Mouse (Mus musculus) testis, adult 2 months (tissue): ENCODE data around the gene Acvr2b. TPM values are rescaled to one million over a fixed set of nuclear protein-coding genes. Genes with fewer than 3 reads are reported as not detected.
A peak's percentile ranks its signal among the peaks of the same experiment; 100 is the strongest.

ENCODE experiments used
- H3K27ac ChIP-seq: fragments of 200-500 bp; 2 replicates; pipeline ENCODE4 v1.5.1; 2012; ENCODE audit warnings: low read depth, low read length; ENCODE audit not compliant: control insufficient read depth, insufficient read depth
- H3K27me3 ChIP-seq: fragments of 200-500 bp; 2 replicates; pipeline ENCODE4 v1.6.1; 2012; ENCODE audit warnings: mild to moderate bottlenecking, low read length, moderate library complexity; ENCODE audit not compliant: control insufficient read depth, insufficient read depth
- H3K36me3 ChIP-seq: fragments of 200-500 bp; 2 replicates; pipeline ENCODE4 v1.6.1; 2012; ENCODE audit warnings: mild to moderate bottlenecking, low read length; ENCODE audit not compliant: control insufficient read depth, insufficient read depth
- H3K4me1 ChIP-seq: fragments of 200-500 bp; 2 replicates; pipeline ENCODE4 v1.6.1; 2012; ENCODE audit warnings: low read length; ENCODE audit not compliant: control insufficient read depth, insufficient read depth
- H3K4me3 ChIP-seq: fragments of 200-500 bp; 2 replicates; pipeline ENCODE4 v1.5.1; 2012; ENCODE audit warnings: low read depth, mild to moderate bottlenecking, low read length, moderate library complexity, mixed read lengths; ENCODE audit not compliant: control insufficient read depth
- CTCF ChIP-seq: fragments of 200-500 bp; IDR thresholded peaks from 2 replicates; pipeline ENCODE4 v1.5.1; 2012; ENCODE audit warnings: low read depth, mild to moderate bottlenecking, inconsistent platforms, low read length, moderate library complexity; ENCODE audit not compliant: control insufficient read depth, insufficient read depth, insufficient replicate concordance
- POLR2A ChIP-seq: fragments of 200-500 bp; IDR thresholded peaks from 2 replicates; pipeline ENCODE4 v1.6.1; 2012; ENCODE audit warnings: low read depth, mild to moderate bottlenecking, inconsistent platforms, low read length, moderate library complexity; ENCODE audit not compliant: control insufficient read depth
- polyA plus RNA-seq: library from polyadenylated mRNA; depleted of rRNA; stranded (reverse); fragments of >200 nt; gene quantifications from 2 replicates; pipeline ENCODE4 v1.2.3, GENCODE M21; 2012; rRNA removed

Gene Acvr2b
- 2.3 and 2.5 TPM in 2 replicates for polyA plus RNA-seq

DNA sequence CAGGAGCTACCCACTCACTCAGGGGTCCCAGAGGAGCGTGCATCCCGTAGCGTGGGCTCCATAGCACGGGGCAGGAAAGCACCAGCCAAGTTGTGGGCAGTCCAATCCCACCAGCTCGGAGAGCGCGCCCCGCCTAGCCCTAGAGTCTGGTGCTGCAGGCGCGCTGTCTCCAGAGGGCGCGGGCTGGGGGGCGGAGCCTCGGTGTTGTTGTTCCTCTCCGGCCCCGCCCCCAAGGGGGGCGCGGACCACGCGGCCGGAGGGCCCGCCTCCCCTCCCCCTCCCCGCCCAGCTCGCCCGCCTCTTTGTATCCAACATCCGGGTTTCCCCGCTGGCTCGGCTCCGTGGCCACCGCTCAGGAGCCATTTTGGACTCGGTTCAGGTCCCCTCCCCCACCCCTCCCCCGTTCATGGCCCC, at the start of gene Acvr2b:
Gene Acvr2b (plus strand): TSS at position 318 of the 414 bp plus-strand sequence.
- Histone ChIP-seq H3K4me1 (peaks cover 13% of the 10 kb centered on the region), H3K27ac (peak within 1 kb of the TSS; percentile 73), H3K27me3 (no peaks in the 10 kb centered on the region), H3K4me3 (peak within 1 kb of the TSS; percentile 81), H3K36me3 (no peaks in the 10 kb centered on the region)
- no peak; the same call in 1 of the 2 replicates for TF ChIP-seq CTCF
- no peak for TF ChIP-seq POLR2A

DNA sequence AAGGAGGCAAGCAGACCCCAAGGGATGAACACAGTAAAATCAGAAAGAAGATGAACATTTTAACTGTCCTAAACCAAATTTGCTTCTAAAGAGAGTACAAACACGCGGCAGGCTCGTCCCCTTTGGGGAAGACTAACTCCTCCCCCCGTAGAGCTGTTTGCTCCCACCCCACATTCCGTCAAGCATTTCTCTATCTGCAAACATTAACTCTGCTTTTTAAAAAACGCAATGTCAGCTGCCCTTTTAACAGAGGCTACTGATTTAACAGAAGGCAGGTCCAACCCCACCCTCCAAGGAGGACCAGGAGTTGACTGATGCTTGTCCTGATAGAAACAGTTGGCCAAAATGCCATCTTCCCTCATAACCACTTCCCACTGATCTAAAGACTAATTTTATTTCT, 48.0 kb upstream of the Acvr2b start:
- Histone ChIP-seq H3K4me3 (no peak overlapping the region), H3K27ac (no peak overlapping the region), H3K27me3 (no peaks in the 10 kb centered on the region), H3K4me1 (peaks cover 8% of the 10 kb centered on the region), H3K36me3 (no peaks in the 10 kb centered on the region)
- TF ChIP-seq POLR2A, result no peak
- no peak for TF ChIP-seq CTCF

DNA sequence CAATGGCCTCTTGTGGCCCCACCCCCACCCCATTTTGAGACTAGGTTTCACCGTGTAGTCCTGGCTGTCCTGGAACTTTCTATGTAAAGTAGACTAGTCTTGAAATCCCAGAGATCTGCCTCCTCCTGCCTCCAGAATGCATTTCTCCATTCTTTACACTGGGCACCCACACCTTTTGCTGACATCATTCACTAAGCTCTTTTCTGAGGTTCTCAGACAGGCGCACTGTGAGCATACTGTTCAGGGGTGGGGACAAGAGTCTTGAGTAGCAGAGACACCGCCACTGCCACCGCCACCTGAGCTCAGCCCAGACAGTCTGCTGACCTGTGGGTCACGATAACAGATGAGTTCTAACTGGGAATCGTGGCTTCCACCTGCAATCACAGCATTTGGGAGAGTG, 46.0 kb upstream of the Acvr2b start:
- no peak overlapping the region for H3K4me3 ChIP-seq
- no peaks in the 10 kb centered on the region for H3K27me3 ChIP-seq
- no peak overlapping the region for H3K27ac ChIP-seq
- no peaks in the 10 kb centered on the region for H3K36me3 ChIP-seq
- no peak for TF ChIP-seq CTCF
- TF ChIP-seq POLR2A, result no peak
- H3K4me1 ChIP-seq, result peaks cover 8% of the 10 kb centered on the region

DNA sequence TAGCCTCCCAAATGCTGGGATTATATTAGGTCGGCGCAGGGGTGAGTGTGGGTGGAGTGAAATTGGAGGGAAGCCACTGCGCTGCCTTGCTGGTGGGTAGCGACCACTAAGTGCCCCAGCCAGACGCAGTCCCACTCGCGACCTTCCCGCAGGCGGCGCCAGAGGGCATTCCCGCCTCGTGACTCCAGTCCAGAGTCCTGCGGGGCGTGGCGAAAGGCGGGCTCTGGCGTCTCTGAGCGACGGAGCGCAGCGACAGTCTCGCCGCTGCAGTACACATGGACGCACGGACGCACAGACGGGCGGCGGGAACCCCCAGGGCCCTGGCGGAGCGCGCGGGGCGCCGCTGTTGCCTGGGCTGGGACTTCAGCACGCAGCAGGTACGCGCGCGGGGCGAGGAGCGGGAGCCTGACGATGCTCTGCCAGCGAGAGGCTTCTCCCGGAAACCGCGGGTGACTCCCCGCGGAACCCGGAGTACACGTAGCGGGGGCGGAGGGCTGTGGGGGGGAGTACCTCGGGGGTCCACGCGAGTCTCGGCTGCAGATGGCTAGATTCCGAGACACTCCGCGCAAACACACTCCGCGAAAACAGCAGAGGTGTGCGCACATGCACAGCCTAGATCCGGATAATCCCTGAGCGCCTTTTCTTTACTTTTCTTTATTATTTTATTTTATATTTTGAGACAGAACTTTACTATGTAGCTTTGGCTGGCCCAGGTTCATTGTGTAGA, 44.4 kb upstream of the Acvr2b start, which contains the start of gene Xylb:
Gene Xylb (plus strand): TSS at position 51 of the 727 bp plus-strand sequence.
- TF ChIP-seq POLR2A (peak; percentile 51), CTCF (peak; percentile 67; the same call in 1 of the 2 replicates)

DNA sequence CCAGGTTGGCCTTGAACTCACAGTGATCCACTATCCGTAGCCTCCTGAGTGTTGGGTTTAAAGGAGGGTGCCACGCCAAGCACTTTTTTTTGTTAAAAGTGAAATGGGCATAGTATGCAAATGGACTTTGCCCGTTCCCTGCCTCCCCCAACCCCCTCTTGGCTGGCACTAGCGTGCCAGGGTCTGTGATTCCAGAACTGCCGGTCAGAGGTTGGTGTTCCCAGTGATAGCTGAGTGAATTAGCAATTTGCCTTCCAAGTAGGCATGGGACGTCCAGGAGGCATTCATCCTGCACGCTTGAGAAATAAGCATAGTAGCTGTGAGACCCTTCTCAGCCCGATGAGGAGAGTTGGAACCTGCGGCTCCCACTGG, 43.9 kb upstream of the Acvr2b start:
- no peak overlapping the region for H3K27ac ChIP-seq
- no peaks in the 10 kb centered on the region for H3K36me3 ChIP-seq
- TF ChIP-seq CTCF (no peak), POLR2A (no peak)
- peak overlapping the region; percentile 2; the same call in 1 of the 2 replicates for H3K4me3 ChIP-seq
- H3K4me1 ChIP-seq, result peaks cover 8% of the 10 kb centered on the region
- no peaks in the 10 kb centered on the region for H3K27me3 ChIP-seq

More for the DNA sequence above, 44.4 kb upstream of the Acvr2b start, which contains the start of gene Xylb:
- Histone ChIP-seq H3K4me1 (peaks cover 8% of the 10 kb centered on the region), H3K4me3 (peak within 1 kb of the TSS; percentile 82), H3K27ac (peak within 1 kb of the TSS; percentile 17; the same call in 1 of the 2 replicates), H3K27me3 (no peaks in the 10 kb centered on the region), H3K36me3 (no peaks in the 10 kb centered on the region)

DNA sequence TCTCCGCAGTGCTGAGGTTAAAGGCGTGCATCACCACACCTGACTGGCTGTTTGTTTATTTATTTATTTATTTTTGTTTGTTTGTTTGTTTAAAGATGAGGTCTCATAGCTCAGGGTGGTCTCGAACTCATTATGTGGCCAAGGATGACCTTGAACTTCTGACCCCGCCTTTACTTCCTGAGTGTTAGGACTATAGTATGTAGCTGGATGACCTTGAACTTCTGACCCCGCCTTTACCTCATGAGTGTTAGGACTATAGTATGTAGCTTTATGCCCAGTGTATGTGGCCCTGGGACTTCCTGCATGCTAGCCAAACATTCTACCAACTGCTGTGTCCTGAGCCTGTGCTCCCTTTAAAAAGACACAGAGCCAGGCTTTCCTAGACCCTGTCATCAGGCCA, 40.5 kb upstream of the Acvr2b start:
- no peaks in the 10 kb centered on the region for H3K36me3 ChIP-seq
- TF ChIP-seq CTCF (no peak), POLR2A (no peak)
- no peak overlapping the region for H3K27ac ChIP-seq
- H3K27me3 ChIP-seq, result no peaks in the 10 kb centered on the region
- peaks cover 8% of the 10 kb centered on the region for H3K4me1 ChIP-seq
- no peak overlapping the region for H3K4me3 ChIP-seq

DNA sequence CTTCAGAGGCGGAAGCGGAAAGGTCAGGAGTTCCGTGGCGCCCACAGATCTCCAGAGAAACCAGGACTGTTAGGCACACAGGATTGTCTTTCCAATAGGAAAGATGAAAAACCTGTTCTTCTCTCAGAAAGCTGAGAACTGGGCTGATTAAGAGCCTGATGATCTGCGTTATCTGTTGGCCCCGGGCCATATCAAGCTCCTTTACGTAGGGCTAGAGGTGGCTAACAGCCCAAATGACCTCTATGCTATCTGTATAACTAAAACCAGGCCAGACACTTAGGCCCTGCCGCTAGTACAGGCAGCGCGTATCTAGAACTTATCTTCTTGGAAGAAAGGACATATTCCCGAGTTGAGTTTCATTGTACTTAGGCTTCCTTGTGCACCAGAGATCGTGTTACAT, 38.7 kb upstream of the Acvr2b start:
- Histone ChIP-seq H3K27me3 (no peaks in the 10 kb centered on the region), H3K36me3 (no peaks in the 10 kb centered on the region), H3K27ac (no peak overlapping the region), H3K4me1 (no peaks in the 10 kb centered on the region), H3K4me3 (no peak overlapping the region)
- TF ChIP-seq CTCF, result no peak
- no peak for TF ChIP-seq POLR2A
